Mouse (Mus musculus): Measurements from ENCODE around the gene G6pc. TPM values are rescaled to one million over a fixed set of nuclear protein-coding genes. Genes with fewer than 3 reads are reported as not detected.
"Not testable (repeated sequence)": the region's sequence is repeated elsewhere in the genome, so short reads cannot be mapped to it uniquely, and the experiment has no call there.

The G6pc gene
- total RNA-seq, 2 experiments from 2014 or later: not detected

DNA sequence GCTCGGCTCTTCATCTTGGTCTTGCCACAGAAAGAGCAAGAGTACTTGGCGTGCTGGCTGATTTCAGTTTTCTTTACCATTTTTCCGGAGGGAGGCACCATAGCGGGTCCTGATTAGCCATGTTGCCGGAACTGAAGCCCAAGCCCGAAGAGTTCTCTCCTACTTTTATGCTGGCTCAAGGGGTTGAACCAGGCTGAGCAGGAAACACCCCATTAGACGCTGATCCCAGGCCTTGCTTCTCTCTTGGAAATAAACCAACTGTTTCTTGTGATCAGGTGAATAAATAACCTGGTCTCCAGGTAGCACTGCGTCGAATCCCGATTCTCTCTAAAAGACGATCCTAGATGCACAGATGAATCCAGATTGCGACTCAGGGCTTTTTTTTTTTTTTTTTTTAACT, 13.9 kb upstream of the G6pc start:
- no peak for ATAC-seq (replicated peaks; ENCODE audit: low FRiP score, low TSS enrichment, poor library complexity, severe bottlenecking)

DNA sequence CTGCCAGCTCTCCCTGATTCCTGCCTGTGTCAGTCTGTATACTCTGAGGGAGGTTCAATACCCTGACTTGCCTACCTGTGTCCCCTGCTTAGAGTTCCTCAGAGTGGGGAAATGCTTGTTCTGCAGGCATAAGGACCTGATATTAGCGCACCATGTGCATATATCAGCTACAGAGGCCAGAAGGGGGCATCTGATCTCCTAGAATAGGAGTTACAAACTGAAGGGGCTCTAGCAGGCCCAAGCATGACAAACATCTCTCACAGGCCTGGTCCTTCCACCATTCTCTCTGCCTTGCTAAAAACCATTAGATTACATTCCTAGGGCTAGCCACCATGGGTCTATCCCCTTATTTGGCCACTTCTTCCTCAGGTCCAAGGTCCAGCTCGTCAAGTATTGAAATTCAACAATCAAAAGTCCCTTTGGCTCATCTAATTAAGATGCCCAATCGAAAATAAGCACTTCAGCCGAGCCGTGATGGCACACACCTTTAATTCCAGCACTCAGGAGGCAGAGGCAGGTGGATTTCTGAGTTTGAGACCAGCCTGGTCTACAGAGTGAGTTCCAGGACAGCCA, 12.8 kb upstream of the G6pc start:
- ATAC-seq (replicated peaks; ENCODE audit: low FRiP score, low TSS enrichment, poor library complexity, severe bottlenecking): no peak

- no peak for ATAC-seq (replicated peaks; ENCODE audit: low FRiP score, low TSS enrichment, poor library complexity, severe bottlenecking)
Measured at GRCm38 (mm10) chr11:101355916-101356315, 11.4 kb upstream of the G6pc start.

DNA sequence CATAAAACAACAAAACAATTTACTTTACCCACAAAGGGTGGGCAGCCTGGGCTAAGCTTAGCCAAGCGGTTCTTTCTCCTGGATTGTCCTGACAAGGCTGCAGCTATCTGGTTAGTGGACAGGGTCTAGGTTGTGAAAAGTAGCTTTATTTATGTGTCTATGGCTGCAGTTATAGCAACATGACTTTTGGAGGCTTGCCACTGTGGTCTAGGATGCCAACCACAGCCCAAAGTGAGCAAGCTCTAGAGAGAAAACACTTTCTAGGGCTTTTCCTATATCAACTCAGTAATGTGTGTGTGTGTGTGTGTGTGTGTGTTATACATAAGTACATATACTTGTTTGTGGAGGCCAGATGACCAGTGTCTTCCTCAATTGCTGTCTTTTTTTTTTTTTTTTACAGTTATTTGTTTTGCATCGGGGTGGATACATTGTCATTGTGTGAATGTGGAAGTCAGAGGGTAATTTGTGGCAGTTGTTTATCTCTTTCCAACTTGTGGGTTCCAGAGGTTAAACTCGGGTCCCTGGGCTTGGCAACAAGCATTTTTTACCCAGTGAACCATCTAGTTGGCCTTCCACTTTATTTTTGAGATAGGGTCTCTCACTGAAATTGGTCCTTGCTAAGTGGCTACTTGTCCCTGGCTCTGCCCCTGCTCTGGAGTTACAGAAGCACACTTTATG, 9.7 kb upstream of the G6pc start:
- ATAC-seq (replicated peaks; ENCODE audit: low FRiP score, low TSS enrichment, poor library complexity, severe bottlenecking): peak; percentile 63

GRCm38 (mm10) chr11:101359776-101360175, 7.6 kb upstream of the G6pc start:
- ATAC-seq (replicated peaks; ENCODE audit: low FRiP score, low TSS enrichment, poor library complexity, severe bottlenecking): no peak

DNA sequence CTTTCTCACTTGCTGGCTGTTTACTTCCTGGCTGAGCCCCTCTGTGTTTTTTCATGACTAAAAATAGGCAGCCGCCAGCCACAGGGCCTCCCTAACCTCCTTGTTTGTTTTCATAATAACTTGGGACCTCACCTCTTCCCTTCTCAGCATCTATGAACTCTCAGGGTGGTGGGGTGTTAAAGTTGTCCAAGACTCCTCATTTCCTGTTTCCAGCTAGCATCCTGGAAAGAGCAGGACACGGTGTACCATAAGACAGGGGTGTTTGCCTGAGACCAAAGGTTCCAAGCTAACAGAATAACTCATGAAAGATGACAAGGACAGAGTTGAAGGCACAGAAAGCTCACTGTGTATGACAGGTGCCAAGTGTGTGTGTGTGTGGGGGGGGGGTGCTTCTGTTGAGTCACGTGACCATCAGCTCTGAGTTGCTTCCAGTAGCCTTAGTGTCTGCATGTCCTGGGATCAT, 6.7 kb upstream of the G6pc start:
- ATAC-seq (replicated peaks; ENCODE audit: low FRiP score, low TSS enrichment, poor library complexity, severe bottlenecking): no peak

- 0 out of 2 replicates have a peak, but pooled peaks have one; percentile 59 for ATAC-seq (replicated peaks; ENCODE audit: low FRiP score, low TSS enrichment, poor library complexity, severe bottlenecking)
Measured at GRCm38 (mm10) chr11:101364531-101364931, 2.8 kb upstream of the G6pc start.

GRCm38 (mm10) chr11:101370141-101370540, 2.8 kb downstream of the G6pc start:
- no peak for ATAC-seq (replicated peaks; ENCODE audit: low FRiP score, low TSS enrichment, poor library complexity, severe bottlenecking)

- ATAC-seq (replicated peaks; ENCODE audit: low FRiP score, low TSS enrichment, poor library complexity, severe bottlenecking): no peak
Measured at GRCm38 (mm10) chr11:101374421-101374938, 7.1 kb downstream of the G6pc start.

DNA sequence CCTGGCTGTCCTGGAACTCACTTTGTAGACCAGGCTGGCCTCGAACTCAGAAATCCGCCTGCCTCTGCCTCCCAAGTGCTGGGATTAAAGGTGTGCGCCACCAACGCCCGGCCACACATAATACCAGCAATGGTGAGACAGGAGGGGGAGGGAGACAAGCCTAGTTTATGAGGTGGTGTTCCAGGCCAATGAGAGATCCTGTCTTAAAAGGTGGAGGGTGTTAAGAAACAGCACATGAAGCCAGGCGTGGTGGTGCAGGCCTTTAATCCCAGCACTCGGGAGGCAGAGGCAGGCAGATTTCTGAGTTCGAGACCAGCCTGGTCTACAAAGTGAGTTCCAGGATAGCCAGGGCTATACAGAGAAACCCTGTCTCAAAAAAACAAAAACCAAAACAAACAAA, 10.8 kb downstream of the G6pc start:
- not testable (repeated sequence) for ATAC-seq (replicated peaks; ENCODE audit: low FRiP score, low TSS enrichment, poor library complexity, severe bottlenecking)

- ATAC-seq (replicated peaks; ENCODE audit: low FRiP score, low TSS enrichment, poor library complexity, severe bottlenecking): no peak
Measured at GRCm38 (mm10) chr11:101378926-101379325, 11.6 kb downstream of the G6pc start.

- ATAC-seq (replicated peaks; ENCODE audit: low FRiP score, low TSS enrichment, poor library complexity, severe bottlenecking): peak; percentile 61
Measured at GRCm38 (mm10) chr11:101381817-101382216, 14.5 kb downstream of the G6pc start.

DNA sequence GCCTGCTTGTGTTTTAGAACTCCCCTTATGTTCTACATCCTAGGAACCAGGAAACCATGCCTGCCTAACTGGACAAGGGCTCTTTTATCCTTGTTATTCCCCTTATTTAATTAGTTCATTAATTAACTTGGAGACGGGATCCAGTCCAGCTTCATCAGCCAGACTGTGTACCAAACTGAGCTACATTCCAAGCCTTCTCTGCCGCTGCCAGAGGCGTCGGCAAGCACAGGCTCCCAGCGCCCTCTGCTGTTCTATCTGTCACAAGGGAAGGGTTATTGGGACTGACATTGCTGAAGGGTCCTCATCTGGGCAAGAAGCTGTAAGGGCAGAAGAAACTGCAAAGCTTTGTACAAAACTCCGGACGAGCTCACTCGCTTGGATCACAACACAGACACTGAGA, 27.7 kb downstream of the G6pc start:
- peak; percentile 61 for ATAC-seq (replicated peaks; ENCODE audit: low FRiP score, low TSS enrichment, poor library complexity, severe bottlenecking)

DNA sequence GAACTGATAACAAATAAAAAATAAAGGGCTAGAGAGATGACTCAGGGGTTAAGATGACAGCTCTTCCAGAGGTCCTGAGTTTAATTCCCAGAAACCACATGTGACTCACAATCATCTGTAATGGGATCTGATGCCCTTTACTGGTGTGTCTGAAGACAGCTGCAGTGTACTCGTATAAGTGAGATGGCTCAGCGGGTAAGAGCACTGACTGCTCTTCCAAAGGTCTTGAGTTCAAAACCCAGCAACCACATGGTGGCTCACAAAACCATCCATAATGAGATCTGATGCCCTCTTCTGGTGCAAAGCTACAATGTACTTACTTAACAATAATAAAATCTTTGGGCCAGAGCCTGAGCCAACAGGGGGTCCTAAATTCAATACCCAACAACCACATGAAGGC, 47.9 kb downstream of the G6pc start:
- no peak for ATAC-seq (replicated peaks; ENCODE audit: low FRiP score, low TSS enrichment, poor library complexity, severe bottlenecking)

DNA sequence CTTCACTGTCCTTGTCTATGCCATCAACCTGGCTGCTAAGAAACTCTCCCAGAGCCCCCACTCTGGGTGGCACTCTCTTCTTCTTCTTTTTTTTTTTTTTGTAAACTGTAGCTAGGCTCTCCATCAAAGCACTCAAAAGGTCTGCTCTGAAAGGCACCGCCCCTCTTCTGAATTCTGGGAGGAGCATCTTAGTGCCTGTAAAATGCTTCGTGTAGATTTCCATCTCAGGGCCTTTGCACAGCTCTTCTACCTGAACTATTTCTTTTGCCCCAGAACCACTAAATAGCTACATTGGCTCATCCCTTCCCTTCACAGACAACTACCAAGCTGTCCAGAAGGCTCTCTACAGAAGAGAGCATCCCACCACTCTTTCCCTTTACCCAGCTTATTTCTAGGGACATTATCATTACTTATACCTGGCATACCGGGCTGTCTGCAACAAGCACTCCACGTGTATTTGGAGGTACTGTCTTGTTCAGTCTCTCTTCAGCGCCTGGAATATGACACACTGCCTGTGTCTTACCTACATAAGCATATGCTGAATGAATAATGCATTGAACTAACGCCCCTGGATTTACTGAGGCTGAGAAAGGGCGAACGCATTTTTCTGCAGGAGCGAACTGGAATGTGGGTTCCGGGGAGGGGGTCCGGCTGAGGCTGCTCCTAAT, 49.2 kb downstream of the G6pc start:
- peak; percentile 71 for ATAC-seq (replicated peaks; ENCODE audit: low FRiP score, low TSS enrichment, poor library complexity, severe bottlenecking)

GRCm38 (mm10) chr11:101417101-101417855, 49.9 kb downstream of the G6pc start, which contains the start of gene Aarsd1:
Aarsd1 (minus strand) TSS chr11:101417615.
- ATAC-seq (replicated peaks; ENCODE audit: low FRiP score, low TSS enrichment, poor library complexity, severe bottlenecking): peak; percentile 46

DNA sequence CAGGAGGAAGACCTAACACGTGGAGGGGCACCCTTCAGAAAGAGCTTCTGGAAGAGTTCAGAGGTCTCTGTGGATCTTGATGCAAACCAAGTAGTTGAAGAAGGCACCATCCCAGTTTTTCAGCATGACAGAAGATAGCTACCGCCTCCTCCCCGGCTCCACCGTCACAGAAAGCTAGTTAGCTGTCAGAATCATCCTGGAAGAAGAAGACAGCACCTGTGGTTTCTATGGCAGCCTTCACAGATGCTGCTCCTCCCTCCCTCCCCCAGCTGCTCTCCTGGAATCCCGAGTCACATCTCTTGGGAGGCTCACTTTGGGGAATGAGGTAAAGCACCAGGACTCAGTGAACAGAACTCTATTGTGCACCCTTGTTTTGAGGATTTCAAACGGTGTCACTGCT, 51.6 kb downstream of the G6pc start:
- ATAC-seq (replicated peaks; ENCODE audit: low FRiP score, low TSS enrichment, poor library complexity, severe bottlenecking): no peak

DNA sequence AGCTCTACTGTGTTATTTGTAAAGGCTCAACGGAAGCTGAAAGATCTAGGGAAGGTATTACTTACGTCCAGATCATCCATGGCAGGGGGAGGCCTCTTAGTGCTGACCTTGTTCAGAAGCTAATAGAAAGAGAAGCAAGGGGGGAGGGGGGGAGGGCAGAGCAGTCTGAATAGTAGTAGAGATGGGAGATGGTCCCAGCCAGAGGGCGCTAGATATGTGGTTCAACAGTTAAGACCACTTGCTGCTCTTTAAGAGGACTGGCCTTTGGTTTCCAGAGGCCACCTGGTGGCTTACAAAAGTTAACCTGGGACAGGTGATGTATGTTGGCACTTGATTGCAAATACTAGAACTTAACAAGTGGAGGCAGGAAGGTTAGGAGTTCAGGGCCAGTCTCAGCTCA, 52.2 kb downstream of the G6pc start:
- ATAC-seq (replicated peaks; ENCODE audit: low FRiP score, low TSS enrichment, poor library complexity, severe bottlenecking): no peak

DNA sequence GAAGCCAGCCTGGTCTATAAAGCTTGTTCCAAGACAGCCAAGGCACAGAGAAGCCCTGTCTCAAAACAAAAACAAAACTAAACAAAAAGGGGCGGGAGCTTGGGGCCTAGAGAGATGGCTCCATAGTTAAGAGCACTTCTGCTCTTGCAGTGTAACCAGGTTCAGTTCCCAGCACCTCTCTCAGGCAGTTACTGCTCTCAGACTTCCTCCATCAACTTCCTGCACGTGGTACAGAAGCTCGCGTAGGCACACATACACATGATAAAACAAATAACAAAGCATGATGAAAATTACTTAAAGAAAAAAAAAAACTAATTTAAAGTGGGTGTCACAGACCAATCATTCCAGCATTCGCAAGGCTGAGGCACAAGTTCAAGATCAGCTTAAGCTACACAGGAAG, 52.8 kb downstream of the G6pc start:
- ATAC-seq (replicated peaks; ENCODE audit: low FRiP score, low TSS enrichment, poor library complexity, severe bottlenecking): no peak

Measured in megakaryocyte-erythroid progenitor cell, adult 5-6 weeks (primary cell).